Mouse (Mus musculus) hindbrain, embryonic 10.5 days (tissue): ENCODE data around the gene Gpm6b. TPM values are rescaled to one million over a fixed set of nuclear protein-coding genes. Genes with fewer than 3 reads are reported as not detected.
A peak's percentile ranks its signal among the peaks of the same experiment; 100 is the strongest.

Source experiments
- DNase-seq: peaks from one replicate; pipeline ENCODE4 v3.0.0-alpha.2; 2017; ENCODE audit warnings: low spot score
- H3K27ac ChIP-seq: fragments of 300-500 bp; sonication (generic); 2 replicates; pipeline ENCODE4 v1.5.1; 2016; ENCODE audit warnings: mild to moderate bottlenecking, moderate library complexity
- H3K27me3 ChIP-seq: fragments of 300-500 bp; sonication (generic); 2 replicates; pipeline ENCODE4 v1.6.1; 2016; ENCODE audit warnings: mild to moderate bottlenecking; ENCODE audit not compliant: poor library complexity, insufficient read depth, severe bottlenecking
- H3K36me3 ChIP-seq: fragments of 300-500 bp; sonication (generic); 2 replicates; pipeline ENCODE4 v1.6.1; 2016; ENCODE audit warnings: mild to moderate bottlenecking, moderate library complexity
- H3K4me1 ChIP-seq: fragments of 300-500 bp; sonication (generic); replicated peaks from 2 replicates; pipeline ENCODE4 v1.6.1; 2016; ENCODE audit warnings: mild to moderate bottlenecking
- H3K4me3 ChIP-seq: fragments of 300-500 bp; sonication (generic); 2 replicates; pipeline ENCODE4 v1.5.1; 2016; ENCODE audit warnings: mild to moderate bottlenecking, moderate library complexity
- H3K9me3 ChIP-seq: fragments of 300-500 bp; sonication (generic); 2 replicates; pipeline ENCODE4 v1.6.1; 2016; ENCODE audit warnings: mild to moderate bottlenecking, moderate library complexity
- WGBS: fragments of 180-500 bp; shearing (Covaris S2); methylation state at CpG from one replicate; pipeline ENCODE4 v1.1.7; 2016; 5-methylcytosine and 5-hydroxymethylcytosine counted together
- polyA plus RNA-seq: library from polyadenylated mRNA; unstranded; fragments of >200 nt; fragmentation: Nextera tagmentation; extraction: Ambion mirVana; gene quantifications from 2 replicates; pipeline ENCODE4 v1.2.1, GENCODE M21; 2016

The Gpm6b gene
- polyA plus RNA-seq, 1 experiment from 2014 or later = 127 TPM

- DNase-seq = no peak
- no peak overlapping the region for H3K27ac ChIP-seq
- no peaks in the 10 kb centered on the region; the same call in 1 of the 2 replicates for H3K4me1 ChIP-seq
- peaks cover 63% of the 10 kb centered on the region for H3K27me3 ChIP-seq
- no peaks in the 10 kb centered on the region for H3K9me3 ChIP-seq
- no peaks in the 10 kb centered on the region for H3K36me3 ChIP-seq
- no peak overlapping the region for H3K4me3 ChIP-seq
- 63% methylated on average over 7 of the region's 7 CpGs for WGBS
Observed at GRCm38 (mm10) chrX:166240751-166241150, 2.0 kb downstream of the Gpm6b start.

DNA sequence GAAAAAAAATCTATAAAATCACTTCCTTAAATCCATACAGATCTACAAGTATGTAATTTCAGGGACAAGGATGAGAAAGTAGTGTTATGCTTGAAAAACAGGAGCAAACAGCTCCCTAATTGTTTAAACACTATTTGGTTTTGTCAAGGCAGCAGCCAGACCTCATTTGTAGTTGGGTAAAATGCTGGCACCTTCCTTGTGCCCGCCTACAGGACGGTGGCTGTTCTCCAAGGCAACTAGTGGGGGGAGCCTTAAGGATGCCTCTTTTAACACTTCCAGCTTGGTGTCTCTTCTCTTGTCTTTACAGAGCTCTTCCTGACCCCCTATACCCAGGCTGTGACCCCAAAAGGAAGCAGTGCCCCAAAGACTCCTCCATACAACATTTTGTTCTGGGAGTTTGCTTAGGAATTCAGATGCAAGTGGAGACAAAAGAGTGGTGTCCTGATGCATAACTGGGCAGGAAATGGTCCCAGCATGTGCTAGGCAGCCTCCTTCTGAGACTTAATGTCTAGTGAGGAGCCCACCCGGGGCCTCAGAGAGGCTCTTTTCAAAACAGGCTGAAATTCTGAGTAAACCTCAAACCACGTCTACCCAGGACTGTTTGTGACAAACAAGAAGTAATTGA is 4.7 kb downstream of the Gpm6b start:
- H3K9me3 ChIP-seq = no peaks in the 10 kb centered on the region
- no peak overlapping the region for H3K4me3 ChIP-seq
- 40% methylated on average over 4 of the region's 4 CpGs for WGBS
- peaks cover 57% of the 10 kb centered on the region for H3K27me3 ChIP-seq
- no peaks in the 10 kb centered on the region; the same call in 1 of the 2 replicates for H3K4me1 ChIP-seq
- no peak for DNase-seq
- no peaks in the 10 kb centered on the region for H3K36me3 ChIP-seq
- no peak overlapping the region for H3K27ac ChIP-seq

- Histone ChIP-seq H3K4me3 (no peak overlapping the region), H3K9me3 (no peaks in the 10 kb centered on the region), H3K27me3 (peaks cover 58% of the 10 kb centered on the region), H3K4me1 (peaks cover 9% of the 10 kb centered on the region), H3K36me3 (no peaks in the 10 kb centered on the region), H3K27ac (peak overlapping the region; percentile 53; the same call in 1 of the 2 replicates)
- DNase-seq = no peak
- 50% methylated on average over 1 of the region's 1 CpGs for WGBS
Observed at GRCm38 (mm10) chrX:166271489-166271888, 32.8 kb downstream of the Gpm6b start.

DNA sequence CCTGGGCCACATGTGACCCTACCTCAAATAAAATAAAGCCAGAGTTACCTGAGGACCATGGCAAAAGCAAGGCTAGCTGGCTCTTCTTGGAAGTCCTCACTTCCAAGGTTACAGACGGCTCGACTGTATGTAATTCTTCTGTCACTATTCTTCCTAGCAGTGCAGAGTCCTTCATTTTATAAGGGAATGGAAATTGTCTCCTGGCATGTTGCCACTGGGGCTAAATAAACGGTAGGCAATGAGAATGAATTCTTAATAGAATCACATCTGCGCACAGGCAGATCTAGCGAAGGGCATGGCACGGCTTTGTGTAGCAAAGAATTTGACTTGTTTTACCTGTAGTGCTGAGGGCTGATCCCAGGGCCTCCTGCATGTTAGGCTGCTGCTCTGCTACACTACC is 33.9 kb downstream of the Gpm6b start:
- Histone ChIP-seq H3K36me3 (no peaks in the 10 kb centered on the region), H3K27me3 (peaks cover 64% of the 10 kb centered on the region), H3K4me1 (peaks cover 9% of the 10 kb centered on the region), H3K27ac (no peak overlapping the region), H3K9me3 (no peaks in the 10 kb centered on the region), H3K4me3 (no peak overlapping the region)
- 93% methylated on average over 6 of the region's 6 CpGs for WGBS
- DNase-seq = no peak

GRCm38 (mm10) chrX:166279861-166280260 is 41.1 kb downstream of the Gpm6b start:
- 85% methylated on average over 1 of the region's 1 CpGs for WGBS

GRCm38 (mm10) chrX:166286760-166287483 is 48.2 kb downstream of the Gpm6b start:
- peaks cover 71% of the 10 kb centered on the region for H3K27me3 ChIP-seq
- peaks cover 11% of the 10 kb centered on the region for H3K4me1 ChIP-seq
- H3K27ac ChIP-seq = peak overlapping the region; percentile 62
- no peaks in the 10 kb centered on the region for H3K9me3 ChIP-seq
- DNase-seq = no peak
- H3K4me3 ChIP-seq = no peak overlapping the region
- WGBS = 63% methylated on average over 9 of the region's 9 CpGs
- H3K36me3 ChIP-seq = no peaks in the 10 kb centered on the region

More at GRCm38 (mm10) chrX:166279861-166280260, 41.1 kb downstream of the Gpm6b start:
- Histone ChIP-seq H3K36me3 (no peaks in the 10 kb centered on the region), H3K4me3 (no peak overlapping the region), H3K4me1 (no peaks in the 10 kb centered on the region), H3K9me3 (no peaks in the 10 kb centered on the region), H3K27me3 (peaks cover 50% of the 10 kb centered on the region), H3K27ac (no peak overlapping the region)
- DNase-seq = no peak

GRCm38 (mm10) chrX:166291266-166291665 is 52.6 kb downstream of the Gpm6b start:
- peaks cover 54% of the 10 kb centered on the region for H3K27me3 ChIP-seq

GRCm38 (mm10) chrX:166293465-166293864 is 54.8 kb downstream of the Gpm6b start:
- no peak for DNase-seq
- 90% methylated on average over 3 of the region's 3 CpGs for WGBS
- H3K9me3 ChIP-seq = no peaks in the 10 kb centered on the region
- H3K36me3 ChIP-seq = no peaks in the 10 kb centered on the region
- peaks cover 39% of the 10 kb centered on the region for H3K27me3 ChIP-seq
- H3K4me1 ChIP-seq = no peaks in the 10 kb centered on the region
- no peak overlapping the region for H3K27ac ChIP-seq
- H3K4me3 ChIP-seq = no peak overlapping the region

More at GRCm38 (mm10) chrX:166291266-166291665, 52.6 kb downstream of the Gpm6b start:
- H3K27ac ChIP-seq = no peak overlapping the region
- H3K4me1 ChIP-seq = peaks cover 11% of the 10 kb centered on the region
- no peak for DNase-seq
- 76% methylated on average over 3 of the region's 3 CpGs for WGBS
- H3K4me3 ChIP-seq = no peak overlapping the region
- H3K36me3 ChIP-seq = no peaks in the 10 kb centered on the region
- no peaks in the 10 kb centered on the region for H3K9me3 ChIP-seq

GRCm38 (mm10) chrX:166302791-166303190 is 64.1 kb downstream of the Gpm6b start:
- Histone ChIP-seq H3K36me3 (no peaks in the 10 kb centered on the region), H3K4me1 (no peaks in the 10 kb centered on the region), H3K27ac (no peak overlapping the region), H3K27me3 (peaks cover 64% of the 10 kb centered on the region), H3K4me3 (no peak overlapping the region), H3K9me3 (no peaks in the 10 kb centered on the region)
- WGBS = 83% methylated on average over 2 of the region's 2 CpGs
- no peak for DNase-seq

DNA sequence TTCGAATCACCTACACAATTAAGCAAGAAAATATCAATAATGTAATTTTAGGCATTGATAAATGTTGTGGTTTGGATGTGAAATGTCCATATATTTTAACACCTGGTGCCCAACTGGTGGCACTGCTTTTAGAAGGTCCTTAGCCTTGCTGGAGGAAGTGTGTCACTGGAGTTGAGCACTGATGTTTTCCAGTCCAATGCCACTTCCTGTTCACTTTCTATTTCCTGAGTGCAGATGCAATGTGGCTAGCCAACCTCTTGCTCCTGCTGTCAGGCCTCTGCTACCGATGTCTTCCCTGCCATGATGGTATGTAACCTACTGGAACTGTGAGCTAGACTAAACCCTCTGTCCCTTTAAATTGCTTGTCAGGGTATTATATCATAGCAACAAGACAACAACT is 65.6 kb downstream of the Gpm6b start:
- no peak for DNase-seq
- Histone ChIP-seq H3K4me3 (no peak overlapping the region), H3K4me1 (no peaks in the 10 kb centered on the region), H3K27me3 (peaks cover 70% of the 10 kb centered on the region), H3K9me3 (no peaks in the 10 kb centered on the region), H3K36me3 (no peaks in the 10 kb centered on the region), H3K27ac (no peak overlapping the region)
- 87% methylated on average over 2 of the region's 2 CpGs for WGBS

DNA sequence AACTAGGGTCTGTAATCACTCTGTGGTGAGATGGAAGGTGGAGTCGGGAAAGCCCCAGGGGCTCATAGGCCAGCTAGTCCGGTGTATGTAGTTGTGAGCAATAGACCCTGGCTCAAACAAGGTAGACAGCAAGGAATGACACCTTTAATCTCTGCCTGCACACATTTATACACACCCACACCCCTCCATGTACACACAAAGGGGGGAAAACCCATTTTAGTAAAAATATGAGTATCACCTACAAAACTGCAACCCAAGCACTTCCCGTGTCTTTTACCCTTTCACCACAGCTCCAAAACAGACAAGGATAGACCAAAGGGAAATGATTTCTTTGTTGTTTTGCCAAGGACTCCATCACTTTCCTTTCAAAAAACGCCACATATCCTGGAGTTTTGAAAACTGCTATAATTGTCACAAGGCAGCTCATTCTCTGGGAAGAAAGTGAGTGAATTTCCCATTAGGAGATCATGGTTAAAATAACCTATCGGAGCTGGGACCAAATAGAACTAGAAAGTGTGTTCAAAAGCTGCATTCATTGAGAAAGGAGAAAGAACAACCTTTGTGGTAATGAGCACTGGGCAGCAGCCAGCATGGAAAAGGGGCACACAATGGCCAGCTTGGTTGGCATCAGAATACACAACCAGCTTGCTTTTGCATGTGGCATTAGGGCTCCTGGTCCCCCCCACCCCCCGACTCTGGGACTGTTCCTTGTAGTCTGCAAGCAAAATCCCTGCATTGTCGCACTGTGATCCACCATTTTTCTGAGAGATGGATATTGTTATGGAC is 68.9 kb downstream of the Gpm6b start:
- no peak overlapping the region for H3K4me3 ChIP-seq
- DNase-seq = no peak
- no peak overlapping the region for H3K27ac ChIP-seq
- H3K4me1 ChIP-seq = no peaks in the 10 kb centered on the region
- peaks cover 63% of the 10 kb centered on the region for H3K27me3 ChIP-seq
- H3K36me3 ChIP-seq = no peaks in the 10 kb centered on the region
- H3K9me3 ChIP-seq = no peaks in the 10 kb centered on the region
- WGBS = 84% methylated on average over 7 of the region's 7 CpGs

GRCm38 (mm10) chrX:166308798-166309197 is 70.1 kb downstream of the Gpm6b start:
- Histone ChIP-seq H3K4me3 (no peak overlapping the region), H3K9me3 (no peaks in the 10 kb centered on the region), H3K36me3 (no peaks in the 10 kb centered on the region), H3K27me3 (peaks cover 69% of the 10 kb centered on the region), H3K27ac (no peak overlapping the region), H3K4me1 (no peaks in the 10 kb centered on the region)
- DNase-seq = no peak
- WGBS = 52% methylated on average over 1 of the region's 1 CpGs

- Histone ChIP-seq H3K4me1 (no peaks in the 10 kb centered on the region), H3K27me3 (peaks cover 74% of the 10 kb centered on the region), H3K9me3 (no peaks in the 10 kb centered on the region), H3K27ac (no peak overlapping the region), H3K36me3 (no peaks in the 10 kb centered on the region), H3K4me3 (no peak overlapping the region)
- no peak for DNase-seq
- 87% methylated on average over 1 of the region's 1 CpGs for WGBS
Observed at GRCm38 (mm10) chrX:166315251-166315650, 76.5 kb downstream of the Gpm6b start.
